Mouse (Mus musculus): ENCODE measurements at regions not wholly inside any gene's neighbourhood (a gene's known extent, or its start where the extent isn't known, plus 50 kb on each side); places are given as distances from the start of the nearest gene placed in this dataset.
A peak's percentile ranks its signal among the peaks of the same experiment; 100 is the strongest.

DNA sequence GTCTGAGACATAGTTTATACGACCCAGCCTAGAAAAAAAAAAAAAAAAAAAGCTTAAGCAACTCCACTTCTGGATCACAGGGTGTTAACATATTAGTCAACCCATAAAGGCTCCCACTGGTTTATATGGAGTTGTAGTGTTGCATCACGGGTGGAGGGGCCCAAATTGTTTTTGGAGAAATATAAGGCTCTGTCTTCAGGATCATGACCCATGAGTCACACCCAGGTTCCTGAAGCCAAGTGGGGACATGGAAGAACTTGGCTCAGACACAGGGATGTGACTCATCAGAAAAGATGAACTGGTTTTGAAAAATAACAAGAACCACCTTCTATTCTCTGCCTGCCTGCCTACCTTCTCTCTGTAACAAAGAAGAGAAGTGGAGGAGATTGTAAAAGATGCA, 108.5 kb upstream of the Bmp2 start:
- DNase-seq, result peak; percentile 23

DNA sequence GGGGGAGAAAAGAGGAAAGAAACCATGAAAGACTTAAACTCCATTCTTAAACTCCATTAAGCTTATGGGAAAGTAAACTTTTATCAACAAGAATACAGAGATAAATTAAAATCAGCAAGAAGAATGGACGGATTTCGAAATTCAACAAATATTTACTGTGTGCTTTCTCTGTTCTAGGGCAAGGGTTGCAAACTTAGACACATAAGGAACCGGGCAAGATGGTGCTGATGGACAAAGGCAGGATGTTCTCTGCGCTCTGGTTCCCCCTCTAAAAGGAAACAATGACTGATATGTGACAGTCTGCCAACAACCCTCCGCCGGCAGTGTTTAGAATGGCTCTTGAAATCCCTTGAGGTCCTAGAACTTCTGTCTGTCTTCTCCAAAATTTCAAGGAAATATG, 99.0 kb upstream of the Bmp2 start:
- DNase-seq, result peak; percentile 37

DNA sequence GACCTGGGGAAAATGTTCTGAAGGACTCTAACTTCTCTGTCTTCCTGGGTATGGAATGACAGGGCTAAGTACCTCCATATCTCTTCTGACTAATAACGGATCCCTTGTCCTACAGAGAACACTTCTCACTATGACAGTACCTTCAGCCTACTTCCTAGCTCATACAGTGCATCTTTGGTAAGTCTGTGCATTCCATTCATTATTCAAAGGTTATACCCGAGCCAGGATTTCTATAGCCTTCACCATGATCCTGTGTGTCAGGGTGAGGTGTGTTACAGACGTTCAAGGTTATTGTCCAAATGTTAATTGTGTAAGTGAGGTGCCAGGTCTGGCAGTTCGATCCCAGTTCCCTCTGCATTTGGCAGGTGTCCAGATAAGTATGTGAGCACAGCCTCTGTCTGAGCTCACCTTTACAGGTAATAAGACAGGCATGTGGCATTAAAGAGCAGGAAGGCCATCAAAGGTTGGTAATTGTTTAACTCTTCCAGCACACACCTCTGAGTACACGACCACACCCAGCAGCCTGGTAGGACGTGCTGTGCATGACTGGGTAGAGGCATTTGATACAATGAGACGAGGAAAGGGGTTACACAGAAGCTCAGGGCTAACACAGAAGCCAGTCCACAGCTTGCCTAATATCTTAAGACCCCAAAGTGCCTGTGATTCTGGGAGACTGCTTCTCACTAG, 96.3 kb upstream of the Bmp2 start:
- no peak for DNase-seq

DNA sequence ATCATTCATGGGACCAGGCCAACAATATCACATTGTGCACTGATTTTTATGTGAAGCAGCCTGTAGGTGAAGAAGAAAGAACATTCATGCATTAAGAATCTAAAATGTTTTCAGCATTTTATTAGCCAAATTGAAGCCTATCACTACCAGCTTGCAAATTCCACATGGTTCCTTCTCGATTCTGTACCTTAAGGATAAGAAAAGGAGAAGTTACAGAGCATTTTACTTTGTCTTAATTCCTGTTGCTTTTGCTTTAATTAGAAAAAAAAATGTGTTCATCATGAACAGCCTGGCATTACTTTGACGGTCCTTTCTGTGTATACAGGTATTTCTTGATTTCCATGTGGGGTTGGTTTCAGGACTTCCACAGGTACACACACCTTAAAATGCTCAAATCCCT, 95.2 kb upstream of the Bmp2 start:
- DNase-seq, result no peak

DNA sequence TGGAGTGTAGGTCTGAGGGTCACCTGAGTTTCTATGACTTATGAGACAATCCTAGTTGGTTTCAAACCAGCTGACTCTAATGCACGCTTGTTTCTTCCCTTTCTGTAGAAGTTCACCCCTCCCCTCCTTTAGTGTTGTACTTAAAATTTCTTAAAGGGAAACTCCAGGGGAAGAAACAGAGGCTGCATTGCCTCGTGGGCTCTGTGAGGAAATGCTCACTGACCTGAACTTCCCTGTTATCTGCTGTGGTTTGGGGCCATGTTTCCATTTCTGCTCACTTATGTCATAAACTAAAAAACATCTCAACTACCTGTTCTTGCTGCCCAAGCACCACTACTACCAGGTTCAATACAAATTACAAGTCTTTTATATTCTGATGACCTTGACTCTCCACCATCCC, 93.2 kb upstream of the Bmp2 start:
- DNase-seq, result no peak

DNA sequence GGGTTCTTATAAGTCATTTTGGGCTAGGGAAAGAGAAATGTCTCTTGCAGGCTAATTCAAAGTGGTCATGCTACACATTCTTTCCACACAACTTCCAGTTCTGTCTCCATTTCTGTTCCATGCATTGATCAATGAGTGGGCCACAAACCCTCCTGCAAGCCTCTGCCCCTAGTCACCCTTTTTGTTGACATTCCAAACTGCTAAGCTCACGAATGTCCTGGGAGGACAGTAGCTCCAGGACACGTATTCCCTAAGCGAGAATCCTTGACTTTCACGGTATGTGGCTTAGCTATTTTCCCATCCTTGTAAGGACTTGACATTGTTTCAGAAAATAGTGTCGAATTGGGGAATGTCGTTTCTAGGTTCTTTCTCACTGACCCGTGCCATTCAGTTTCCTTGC, 91.1 kb upstream of the Bmp2 start:
- no peak for DNase-seq

DNA sequence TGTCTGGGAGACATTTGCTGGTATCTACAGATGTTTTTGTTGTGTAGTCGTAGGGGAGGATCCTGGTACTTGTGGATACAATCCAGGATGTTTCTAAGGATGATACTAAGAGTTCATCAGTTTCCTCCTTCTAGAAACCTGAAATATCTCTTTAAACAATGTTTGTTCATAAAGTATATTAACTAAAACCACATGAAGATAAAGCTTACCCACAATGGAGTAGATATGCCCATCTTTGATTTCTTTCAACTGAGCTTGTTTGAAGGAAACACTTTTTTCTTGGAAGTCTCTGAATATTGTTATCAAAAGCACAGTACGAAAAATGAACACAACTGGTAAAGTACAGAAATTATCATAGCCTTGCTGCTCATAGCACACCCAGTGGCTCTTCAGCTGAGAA, 89.6 kb upstream of the Bmp2 start:
- no peak for DNase-seq

DNA sequence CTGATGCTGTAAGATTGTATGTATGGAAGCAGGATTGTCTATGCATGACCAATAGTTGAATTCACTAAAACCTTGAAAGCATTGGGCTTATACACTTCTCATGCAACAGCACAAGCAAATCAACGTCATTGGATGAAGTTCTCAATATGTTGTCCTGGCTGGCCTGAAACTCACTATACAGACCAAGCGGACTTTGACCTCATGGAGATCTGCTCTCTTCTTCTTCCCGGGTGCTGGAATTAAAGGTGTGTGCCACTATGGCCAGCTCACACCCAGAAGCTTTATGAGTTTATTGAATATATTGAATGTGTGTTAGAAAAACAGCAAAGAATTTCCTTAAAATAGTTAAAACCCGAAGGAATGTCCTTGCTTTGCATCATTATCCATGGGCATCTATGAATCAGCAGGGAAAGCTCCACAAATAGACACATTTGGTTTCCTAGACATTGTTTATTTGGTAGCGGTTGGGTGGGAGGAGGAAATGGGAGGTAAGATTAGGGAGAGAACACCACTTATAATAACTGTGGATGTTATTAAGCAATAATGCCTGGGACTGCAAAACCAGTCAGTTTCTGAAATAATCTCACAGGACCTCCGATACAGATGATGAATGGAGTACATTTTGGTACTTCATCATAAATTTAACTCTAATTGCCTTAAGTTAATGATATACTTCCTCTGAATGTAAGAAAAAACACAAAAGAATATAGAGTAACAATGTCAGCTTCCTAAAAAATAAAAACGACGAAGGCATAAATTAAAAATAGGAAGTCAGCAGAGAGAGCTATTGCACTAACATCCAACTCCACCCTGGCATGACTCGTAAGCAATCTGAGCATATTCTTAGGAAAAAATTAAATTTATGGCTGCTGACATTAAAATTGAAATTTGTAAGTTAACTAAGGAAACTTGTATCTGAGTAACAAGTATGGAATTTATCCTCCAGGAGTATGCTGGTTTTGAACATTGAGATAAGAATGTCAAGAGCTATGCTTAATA, 84.5 kb upstream of the Bmp2 start:
- DNase-seq, result no peak

DNA sequence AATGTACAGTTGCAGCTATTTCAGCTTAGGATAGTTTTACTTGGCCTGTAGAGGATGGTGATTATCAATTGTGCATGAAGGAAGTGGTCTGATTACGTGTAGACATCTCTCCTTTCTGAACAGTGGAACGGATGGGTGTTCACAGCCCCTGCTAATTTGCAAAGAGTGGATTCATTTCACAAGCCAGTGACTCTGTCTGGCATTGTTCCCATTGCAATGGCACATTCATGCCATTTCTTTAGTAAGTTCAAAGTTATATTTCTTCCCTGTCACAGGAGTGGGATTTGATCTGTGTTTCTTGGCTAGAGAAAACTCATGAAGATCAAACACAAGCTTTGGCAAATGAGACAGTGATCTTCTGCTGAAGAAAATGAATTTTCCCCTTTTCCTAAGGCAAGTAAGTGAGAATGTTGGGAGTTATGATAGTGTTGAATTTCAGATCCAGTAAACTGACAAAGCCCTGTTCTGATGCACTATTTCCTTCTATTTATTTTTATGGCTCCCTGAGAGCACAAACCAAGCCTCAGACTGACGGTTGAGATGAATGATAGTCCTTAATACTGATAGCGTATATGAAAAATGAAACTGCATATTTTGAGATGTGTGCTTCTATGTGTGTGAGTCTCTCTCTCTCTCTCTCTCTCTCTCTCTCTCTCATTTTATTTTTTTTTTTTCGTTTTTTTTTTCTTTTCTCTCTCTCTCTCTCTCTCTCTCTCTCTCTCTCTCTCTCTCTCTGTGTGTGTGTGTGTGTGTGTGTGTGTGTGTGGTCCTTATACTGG, 78.8 kb upstream of the Bmp2 start:
- no peak for DNase-seq

DNA sequence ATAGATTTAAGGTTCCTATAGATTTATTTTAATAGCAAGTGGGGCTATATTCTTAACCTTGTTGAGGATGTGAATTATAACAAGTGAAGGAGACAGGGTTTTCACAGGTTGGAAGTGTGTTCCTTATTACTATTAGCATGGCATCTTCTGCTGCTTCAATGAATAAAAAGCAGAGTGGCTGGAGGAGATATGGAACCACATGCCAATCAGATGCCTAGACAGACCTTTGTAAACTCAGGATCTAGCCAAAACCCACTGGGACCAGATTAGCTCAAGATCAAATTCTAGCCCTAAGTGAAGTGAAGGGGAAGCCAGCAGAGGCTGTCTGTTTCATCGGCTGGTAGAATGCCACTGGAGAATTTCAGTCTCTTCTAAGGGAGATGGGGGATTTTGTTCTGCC, 77.8 kb upstream of the Bmp2 start:
- no peak for DNase-seq

DNA sequence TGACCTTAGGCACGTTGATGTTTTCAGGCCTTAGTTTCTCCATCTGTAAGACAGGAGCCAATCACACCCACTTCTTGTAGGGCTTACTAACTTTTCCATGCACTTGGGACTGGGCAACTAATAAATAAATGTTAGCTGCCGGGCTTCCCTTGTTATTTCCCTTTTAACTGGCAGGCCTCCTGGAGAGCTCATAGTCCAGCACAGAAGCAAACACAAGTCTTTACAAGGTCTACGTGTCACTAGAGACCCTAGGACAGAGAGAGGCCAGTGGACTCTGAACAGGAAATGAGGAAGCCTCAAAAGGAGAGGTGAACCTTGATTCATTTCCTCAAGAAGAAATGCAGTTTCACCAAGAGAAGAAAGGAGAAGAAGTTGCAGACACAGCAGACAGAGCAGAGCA, 71.1 kb upstream of the Bmp2 start:
- no peak for DNase-seq

DNA sequence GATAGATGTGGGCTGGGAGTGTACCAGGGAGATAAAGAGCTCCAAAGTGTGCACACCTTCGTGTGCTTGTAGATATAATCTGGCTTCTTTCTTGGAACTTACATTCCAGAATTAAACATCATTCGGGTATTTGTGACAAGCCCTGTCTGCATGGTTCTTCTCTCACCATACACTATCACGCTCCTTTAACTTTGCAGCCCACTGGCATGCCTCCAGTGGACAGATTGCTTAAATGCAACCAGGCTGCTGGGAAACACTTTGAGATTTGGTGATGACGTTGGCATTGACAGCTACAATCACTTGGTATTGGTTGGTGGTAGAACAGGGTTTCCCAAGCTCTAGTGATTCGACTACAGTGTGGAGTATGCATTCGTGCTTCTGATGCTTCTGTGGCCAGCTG, 70.7 kb upstream of the Bmp2 start:
- no peak for DNase-seq

DNA sequence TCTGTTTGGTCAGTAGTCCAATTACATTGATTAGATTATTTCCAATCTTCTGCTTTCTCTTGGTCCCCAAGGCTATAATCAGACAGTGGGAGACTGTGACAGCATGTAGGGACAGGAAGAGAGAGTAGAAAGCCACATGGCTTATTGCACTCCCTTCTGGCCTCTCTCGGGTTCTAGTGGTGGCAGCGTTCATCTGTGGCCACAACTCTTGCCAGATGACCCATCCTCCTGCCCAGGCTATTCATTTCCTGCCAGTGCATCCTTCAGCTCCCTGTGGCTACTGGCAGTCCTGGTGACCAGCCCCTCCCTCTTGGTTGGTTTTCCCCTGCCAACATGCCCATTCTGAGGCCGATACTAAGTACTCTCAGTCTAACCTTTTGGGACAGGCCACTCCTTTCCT, 70.2 kb upstream of the Bmp2 start:
- no peak for DNase-seq

DNA sequence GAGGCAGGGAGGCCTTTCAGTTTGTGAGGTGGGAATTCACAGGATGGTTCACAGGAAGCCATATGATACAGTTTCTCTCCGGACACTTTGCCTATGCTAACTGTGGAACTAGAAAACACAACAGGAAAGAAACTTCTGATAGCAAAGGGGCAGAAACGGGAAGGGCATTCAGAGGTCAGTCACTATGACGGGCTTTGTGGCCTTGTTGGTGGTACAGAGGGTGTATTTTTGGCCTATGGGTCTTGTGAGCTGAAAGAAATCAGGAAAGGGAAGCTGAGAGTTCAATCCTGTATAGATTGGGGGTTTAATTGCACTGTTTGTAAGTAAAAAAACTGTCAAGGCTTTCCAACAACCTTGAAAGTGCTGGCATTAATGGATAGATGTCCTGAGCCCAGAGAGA, 56.5 kb upstream of the Bmp2 start:
- no peak for DNase-seq

DNA sequence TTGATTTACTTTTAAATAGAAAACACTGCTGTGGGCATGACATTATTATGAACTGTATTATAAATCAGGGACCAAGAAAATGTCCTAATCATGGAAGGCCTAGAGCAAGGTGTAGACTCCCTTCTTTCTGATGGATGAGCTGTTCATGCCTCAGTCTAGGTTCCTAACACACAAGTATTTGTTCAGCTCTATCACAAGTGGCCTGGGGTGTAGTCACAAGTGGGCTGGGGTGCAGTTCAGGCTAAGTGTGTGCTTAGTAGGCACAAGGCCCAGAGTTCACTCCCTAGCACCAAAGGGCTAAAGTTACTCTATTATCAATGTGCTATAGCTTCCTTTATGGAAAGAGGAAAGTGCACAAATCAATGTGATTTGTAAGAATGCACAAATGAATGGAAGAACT, 55.6 kb upstream of the Bmp2 start:
- DNase-seq, result no peak

DNA sequence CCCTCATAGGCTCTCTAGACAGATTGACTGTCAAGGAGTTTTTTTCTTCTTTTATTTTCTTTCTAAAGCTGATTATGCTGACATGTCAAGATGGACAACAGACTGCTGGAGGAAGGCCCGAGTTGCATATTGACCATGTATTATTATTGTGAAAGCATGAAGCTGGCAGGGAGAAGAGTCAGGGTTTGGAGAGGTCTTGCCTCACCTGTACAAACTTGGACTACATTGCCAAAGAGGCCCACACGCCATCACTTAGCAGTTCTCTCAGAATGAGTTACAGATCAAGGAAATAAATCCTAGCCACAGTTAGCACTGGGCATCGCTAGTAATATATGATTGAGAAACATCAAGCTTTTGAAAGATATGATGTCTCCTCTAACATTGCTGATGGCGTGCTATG, 54.9 kb upstream of the Bmp2 start:
- no peak for DNase-seq

DNA sequence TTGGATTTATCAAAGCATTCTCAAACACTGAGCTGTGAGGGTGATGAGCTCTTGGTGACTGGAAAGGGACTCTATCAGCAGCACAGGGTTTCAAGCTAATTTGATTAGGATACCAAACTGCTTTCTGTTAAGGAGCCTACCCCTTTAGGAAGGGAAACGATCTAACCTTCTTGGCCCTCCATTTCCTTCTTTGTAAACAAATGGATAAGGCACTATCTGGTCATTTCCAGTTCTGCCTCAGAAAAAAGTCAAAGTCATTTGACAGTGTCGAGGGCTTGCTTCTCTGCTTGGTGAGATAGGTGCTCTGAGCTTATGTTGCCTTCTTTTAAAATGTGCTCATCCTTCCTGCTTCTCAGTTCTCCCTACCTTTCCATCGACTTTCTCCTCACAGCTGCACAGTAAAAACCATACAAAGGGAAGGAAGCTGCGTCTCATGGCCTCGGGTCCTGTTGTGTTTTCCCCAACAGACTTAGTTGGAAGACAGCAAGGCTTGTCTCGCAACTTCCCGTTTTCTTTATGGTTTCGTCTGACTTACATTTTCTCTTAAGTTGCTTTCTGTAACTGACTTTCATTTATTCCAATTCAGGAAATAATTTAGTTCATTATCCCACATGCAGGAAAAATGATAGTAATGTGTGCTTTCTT, 54.3 kb upstream of the Bmp2 start:
- DNase-seq, result no peak

DNA sequence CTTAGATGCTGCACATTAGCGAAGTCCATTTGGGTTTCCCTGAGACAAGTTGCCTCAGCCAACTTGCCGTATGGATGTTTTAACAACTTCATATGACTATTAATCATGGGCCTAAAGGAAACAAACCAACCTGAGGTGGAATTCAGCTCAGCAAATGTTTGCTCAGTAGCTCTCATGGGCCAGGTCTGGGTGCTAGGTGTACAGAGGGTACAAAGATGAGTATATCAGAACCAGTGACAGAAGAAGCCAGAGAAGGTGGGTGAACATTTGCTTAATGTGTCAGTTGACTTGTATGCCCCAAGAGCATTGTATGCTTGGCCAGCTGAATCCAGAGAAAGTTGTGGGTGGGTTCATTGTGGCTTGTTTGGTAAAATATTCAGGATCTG, 53.8 kb upstream of the Bmp2 start:
- DNase-seq, result no peak

DNA sequence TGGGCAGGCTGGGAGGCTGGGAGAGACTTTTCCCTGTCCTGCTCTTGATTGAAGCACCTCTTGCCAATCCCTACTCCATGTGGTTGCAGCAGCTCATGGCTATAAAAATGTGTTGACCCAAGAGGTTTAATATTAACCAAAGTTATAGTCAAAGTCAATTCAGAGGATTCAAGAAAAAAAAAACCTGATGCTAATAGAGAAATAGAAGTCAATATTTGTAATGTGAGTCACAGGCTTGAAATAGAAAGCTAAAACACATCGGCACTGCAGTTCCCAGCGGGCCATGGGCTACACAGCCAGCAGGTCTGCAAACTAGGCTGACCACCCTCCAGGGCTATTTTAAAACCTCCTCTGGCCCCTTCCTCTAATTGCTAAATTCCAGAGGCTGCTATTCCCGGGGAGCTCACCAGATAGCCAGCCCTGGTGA, 53.2 kb upstream of the Bmp2 start:
- DNase-seq, result no peak

DNA sequence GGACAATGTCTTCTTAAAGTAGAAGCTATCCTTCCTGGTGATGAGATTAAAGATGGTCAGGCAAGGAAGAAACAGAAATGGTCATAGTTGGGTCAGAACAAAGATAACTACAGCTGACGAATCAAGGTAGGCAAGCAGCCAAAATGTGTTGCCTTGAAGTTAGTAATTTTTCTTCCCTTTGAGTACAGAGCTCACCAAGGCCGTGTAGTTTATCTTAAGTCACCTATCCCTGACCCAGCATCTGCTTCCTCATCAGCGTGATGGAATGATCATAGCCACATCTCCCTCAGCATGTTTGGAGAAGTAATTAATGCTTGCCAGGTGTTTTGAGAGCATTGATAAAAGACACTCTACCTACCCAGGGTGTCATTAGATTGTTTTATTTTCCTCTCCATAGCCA, 52.1 kb upstream of the Bmp2 start:
- DNase-seq, result no peak

Measured in lung, postnatal 14 days (tissue).